Mouse (Mus musculus) E14TG2a.4 (cell line): Measurements from ENCODE around the gene Dnajc3.

Experiments used
- CTCF ChIP-seq: conservative IDR thresholded peaks from 2 replicates; pipeline ENCODE4 v1.5.1; 2014; ENCODE audit warnings: low read length
- NANOG ChIP-seq: IDR thresholded peaks from 2 replicates; pipeline ENCODE4 v1.6.1; 2014; ENCODE audit warnings: borderline replicate concordance, low read length, mixed read lengths
- POU5F1 ChIP-seq: IDR thresholded peaks from 2 replicates; pipeline ENCODE4 v1.6.1; 2014; ENCODE audit warnings: low read length, borderline replicate concordance

DNA sequence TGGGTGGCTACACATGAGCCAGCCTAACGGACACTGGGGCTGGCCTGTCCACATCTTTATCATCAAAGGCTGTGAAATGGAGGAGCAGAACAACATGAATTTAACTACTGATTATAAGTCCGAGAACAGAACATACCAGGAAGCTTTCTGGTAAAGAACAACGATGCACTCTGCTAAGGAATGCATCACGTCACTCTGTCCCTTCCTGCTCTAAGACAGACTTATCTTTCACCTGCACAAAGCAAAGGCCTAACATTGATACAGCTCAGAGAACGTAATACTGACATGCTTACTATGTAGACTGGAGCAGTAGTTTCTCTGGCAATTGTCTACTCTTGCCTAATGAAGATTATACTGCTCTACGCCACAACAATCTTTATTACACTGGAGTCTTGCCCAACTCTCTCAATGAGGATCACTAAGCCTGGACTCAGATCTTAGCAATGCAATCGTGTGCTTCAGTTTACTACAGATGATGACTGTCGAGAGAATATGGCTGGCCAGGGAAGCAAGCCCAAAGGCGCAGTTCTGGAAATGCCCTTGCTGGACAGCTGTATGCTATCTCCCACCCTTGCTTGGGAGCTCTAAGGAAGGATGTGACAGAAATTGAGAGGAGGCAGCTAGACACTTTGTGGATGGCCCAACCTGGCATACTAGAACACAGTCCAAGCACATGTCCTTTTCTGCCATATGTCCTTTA, 57.6 kb downstream of the Dnajc3 start:
- TF ChIP-seq CTCF (no peak), NANOG (no peak), POU5F1 (no peak)
